Mouse (Mus musculus) myocyte (in vitro differentiated cells): ENCODE measurements around the gene Iars2.

ENCODE experiments used
- CEBPB ChIP-seq: IDR thresholded peaks from 2 replicates; pipeline ENCODE4 v1.6.1; 2011; ENCODE audit warnings: mild to moderate bottlenecking, moderate library complexity; ENCODE audit not compliant: poor library complexity, insufficient read depth, severe bottlenecking
- E2F4 ChIP-seq: IDR thresholded peaks from one replicate; pipeline ENCODE4 v1.6.1; 2011; ENCODE audit warnings: mild to moderate bottlenecking, control low read depth, moderate library complexity; ENCODE audit not compliant: insufficient read depth
- MAX ChIP-seq: IDR thresholded peaks from one replicate; pipeline ENCODE4 v1.6.1; 2011; ENCODE audit warnings: low read depth, mild to moderate bottlenecking, control low read depth
- MYOG ChIP-seq, 3 experiments: IDR thresholded peaks; one replicate each; pipeline ENCODE4 v1.6.1; 2011; ENCODE audit warnings: control low read depth in 2 of 3, low read depth in 2 of 3, mild to moderate bottlenecking in 2 of 3; ENCODE audit not compliant: insufficient read length in 2 of 3, control insufficient read depth in 1 of 3, insufficient read depth in 1 of 3
- POLR2A ChIP-seq: IDR thresholded peaks from one replicate; pipeline ENCODE4 v1.6.1; 2011; ENCODE audit warnings: low read depth, mild to moderate bottlenecking, control low read depth, moderate library complexity; ENCODE audit not compliant: insufficient read length
- POLR2AphosphoS2 ChIP-seq: IDR thresholded peaks from one replicate; pipeline ENCODE4 v1.6.1; 2011; ENCODE audit warnings: low read depth, control low read depth; ENCODE audit not compliant: insufficient read length
- SRF ChIP-seq: IDR thresholded peaks from one replicate; pipeline ENCODE4 v1.6.1; 2011; ENCODE audit warnings: low read depth; ENCODE audit not compliant: control insufficient read depth, insufficient read length
- USF1 ChIP-seq: IDR thresholded peaks from one replicate; pipeline ENCODE4 v1.6.1; 2011; ENCODE audit warnings: low read depth, mild to moderate bottlenecking, control low read depth, moderate library complexity

DNA sequence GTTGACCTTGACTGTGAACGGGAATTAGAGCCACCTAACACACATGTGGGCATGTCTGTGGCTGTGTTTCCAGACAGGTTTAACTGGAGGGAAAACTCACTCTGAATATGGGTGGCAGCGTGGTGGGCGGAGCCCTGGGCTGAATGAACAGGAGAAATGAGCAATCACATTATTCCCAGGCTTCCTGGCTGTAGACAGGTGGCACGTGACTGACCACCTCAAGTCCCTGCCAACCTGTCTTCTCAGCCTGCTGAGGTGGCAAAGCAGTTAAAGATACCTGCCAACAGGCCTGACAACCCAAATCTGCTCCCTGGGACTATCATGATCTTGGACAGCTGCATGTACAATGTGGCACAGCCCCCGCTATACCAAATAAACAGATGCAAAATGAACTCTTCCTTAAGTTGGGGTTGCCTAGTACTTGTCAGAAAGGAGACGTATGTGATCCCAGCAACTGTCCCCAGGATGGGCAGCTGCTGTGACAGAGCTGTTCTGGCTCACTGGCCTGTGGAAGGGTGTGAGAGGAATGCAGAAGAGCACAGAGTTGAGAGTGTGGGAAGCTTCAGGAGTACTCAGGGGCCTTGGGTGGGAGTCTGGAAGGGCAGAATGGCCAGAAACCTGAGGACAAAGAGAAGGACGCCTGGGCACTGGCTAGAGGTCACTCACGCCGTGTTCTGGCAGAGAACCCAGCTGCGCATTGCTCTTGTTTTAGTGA is 36.4 kb downstream of the Iars2 start:
- no peak for TF ChIP-seq POLR2A
- no peak for TF ChIP-seq USF1
- TF ChIP-seq MYOG (IDR thresholded peaks at IDR 0.05; ENCODE audit: control insufficient read depth in 1 of 3, insufficient read depth in 1 of 3, insufficient read length in 2 of 3, low read depth in 2 of 3): no peak
- TF ChIP-seq CEBPB: no peak
- TF ChIP-seq SRF: no peak
- no peak for TF ChIP-seq POLR2AphosphoS2
- TF ChIP-seq E2F4: no peak
- no peak for TF ChIP-seq MAX
